Mouse (Mus musculus): ENCODE measurements at regions not wholly inside any gene's neighbourhood (a gene's known extent, or its start where the extent isn't known, plus 50 kb on each side); places are given as distances from the start of the nearest gene placed in this dataset.

DNA sequence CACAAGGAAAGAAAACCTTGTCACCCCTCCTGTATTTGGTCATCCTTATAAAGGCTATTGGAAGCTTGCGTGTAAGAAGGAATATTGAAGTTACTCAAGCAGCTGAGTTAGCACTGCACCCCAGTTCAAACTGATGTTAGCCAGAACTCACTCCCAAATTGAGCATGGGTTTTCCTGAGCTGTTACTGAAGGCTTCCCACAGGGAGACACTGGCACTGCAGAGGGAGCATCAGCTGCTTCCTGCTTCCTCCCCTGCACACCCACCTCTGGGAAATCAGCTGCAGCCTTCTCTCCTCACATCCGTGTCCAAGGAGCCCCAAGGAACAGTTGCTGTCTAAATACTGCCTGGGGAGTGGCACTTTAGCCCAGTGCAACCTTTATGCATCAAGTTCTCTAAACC, 163.2 kb upstream of the 1700066M21Rik start:
- TF ChIP-seq MYOD1 (IDR thresholded peaks at IDR 0.05; ENCODE audit: control insufficient read depth, insufficient read length, low read depth) (no peak), FOSL1 (IDR thresholded peaks at IDR 0.05; ENCODE audit: insufficient read depth, low read length, poor library complexity, severe bottlenecking) (no peak), CTCF (IDR thresholded peaks at IDR 0.05; ENCODE audit: control insufficient read depth, insufficient read depth, insufficient read length) (no peak), USF1 (IDR thresholded peaks at IDR 0.05; ENCODE audit: low read depth) (no peak), MAX (IDR thresholded peaks at IDR 0.05) (no peak), MYOG (IDR thresholded peaks at IDR 0.05; ENCODE audit: control insufficient read depth, extremely low read depth, insufficient read length) (no peak), CEBPB (IDR thresholded peaks at IDR 0.05; ENCODE audit: low read depth) (no peak)
- no peaks in the 10 kb centered on the region for H3K27me3 ChIP-seq (ENCODE audit: control insufficient read depth, insufficient read depth, insufficient read length)
- H3K79me3 ChIP-seq (ENCODE audit: low read depth), result no peaks in the 10 kb centered on the region
- no peak overlapping the region for H3ac ChIP-seq (ENCODE audit: control insufficient read depth, insufficient read length, low read depth)
- H3K4me3 ChIP-seq (ENCODE audit: insufficient read depth, poor library complexity, severe bottlenecking), result no peak overlapping the region
- no peaks in the 10 kb centered on the region for H3K36me3 ChIP-seq (ENCODE audit: control insufficient read depth, insufficient read depth)
- H3K79me2 ChIP-seq (ENCODE audit: control insufficient read depth, insufficient read depth), result no peaks in the 10 kb centered on the region

DNA sequence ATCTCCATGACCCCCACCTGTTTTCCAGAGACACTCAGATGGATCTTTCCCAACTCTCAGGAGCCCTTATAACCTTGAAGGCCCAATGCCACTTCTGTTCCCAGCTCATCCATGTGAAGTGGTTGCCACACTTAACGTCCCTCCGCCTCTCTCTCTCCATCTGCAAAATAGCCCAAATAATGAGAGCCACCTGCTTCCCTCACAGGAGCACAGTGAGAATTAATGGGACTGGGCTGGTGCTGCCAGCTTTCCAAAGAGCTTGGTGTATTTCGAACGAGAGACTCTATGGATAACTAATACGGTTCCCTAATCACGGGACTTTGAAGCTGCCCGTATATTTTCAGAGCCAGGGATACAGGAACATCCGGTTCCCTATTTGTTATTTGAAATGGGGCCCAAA, 159.8 kb upstream of the 1700066M21Rik start:
- Histone ChIP-seq H3K36me3 (ENCODE audit: control insufficient read depth, insufficient read depth) (no peaks in the 10 kb centered on the region), H3K27me3 (ENCODE audit: control insufficient read depth, insufficient read depth, insufficient read length) (no peaks in the 10 kb centered on the region), H3K79me3 (ENCODE audit: low read depth) (no peaks in the 10 kb centered on the region), H3K4me3 (ENCODE audit: insufficient read depth, poor library complexity, severe bottlenecking) (no peak overlapping the region), H3ac (ENCODE audit: control insufficient read depth, insufficient read length, low read depth) (no peak overlapping the region), H3K79me2 (ENCODE audit: control insufficient read depth, insufficient read depth) (no peaks in the 10 kb centered on the region)
- TF ChIP-seq USF1 (IDR thresholded peaks at IDR 0.05; ENCODE audit: low read depth) (no peak), CTCF (IDR thresholded peaks at IDR 0.05; ENCODE audit: control insufficient read depth, insufficient read depth, insufficient read length) (no peak), CEBPB (IDR thresholded peaks at IDR 0.05; ENCODE audit: low read depth) (no peak), MYOD1 (IDR thresholded peaks at IDR 0.05; ENCODE audit: control insufficient read depth, insufficient read length, low read depth) (no peak), MYOG (IDR thresholded peaks at IDR 0.05; ENCODE audit: control insufficient read depth, extremely low read depth, insufficient read length) (no peak), FOSL1 (IDR thresholded peaks at IDR 0.05; ENCODE audit: insufficient read depth, low read length, poor library complexity, severe bottlenecking) (no peak), MAX (IDR thresholded peaks at IDR 0.05) (no peak)

DNA sequence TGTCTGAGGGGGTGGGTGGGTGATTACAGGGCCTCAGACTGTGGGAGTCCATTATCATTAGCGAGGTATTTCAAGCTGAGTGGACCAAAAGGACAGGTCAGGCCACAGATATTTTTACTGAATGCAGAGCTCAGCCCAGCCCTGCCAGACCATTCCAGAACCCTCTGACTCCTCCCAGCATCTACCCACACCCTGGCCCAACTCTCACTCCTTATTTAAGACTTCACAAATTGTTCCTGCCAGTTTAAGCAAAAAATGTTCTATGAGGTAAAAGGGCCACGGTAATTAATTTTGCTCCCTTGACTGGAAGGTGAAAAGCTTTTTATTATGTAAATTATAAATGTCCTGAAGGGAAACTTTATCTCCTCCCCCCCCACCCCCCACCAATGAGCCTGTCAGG, 159.3 kb upstream of the 1700066M21Rik start:
- Histone ChIP-seq H3ac (ENCODE audit: control insufficient read depth, insufficient read length, low read depth) (no peak overlapping the region), H3K4me3 (ENCODE audit: insufficient read depth, poor library complexity, severe bottlenecking) (no peak overlapping the region), H3K36me3 (ENCODE audit: control insufficient read depth, insufficient read depth) (no peaks in the 10 kb centered on the region), H3K79me3 (ENCODE audit: low read depth) (no peaks in the 10 kb centered on the region), H3K79me2 (ENCODE audit: control insufficient read depth, insufficient read depth) (no peaks in the 10 kb centered on the region), H3K27me3 (ENCODE audit: control insufficient read depth, insufficient read depth, insufficient read length) (no peaks in the 10 kb centered on the region)
- TF ChIP-seq MAX (IDR thresholded peaks at IDR 0.05) (no peak), USF1 (IDR thresholded peaks at IDR 0.05; ENCODE audit: low read depth) (no peak), MYOG (IDR thresholded peaks at IDR 0.05; ENCODE audit: control insufficient read depth, extremely low read depth, insufficient read length) (no peak), CEBPB (IDR thresholded peaks at IDR 0.05; ENCODE audit: low read depth) (no peak), MYOD1 (IDR thresholded peaks at IDR 0.05; ENCODE audit: control insufficient read depth, insufficient read length, low read depth) (no peak)

DNA sequence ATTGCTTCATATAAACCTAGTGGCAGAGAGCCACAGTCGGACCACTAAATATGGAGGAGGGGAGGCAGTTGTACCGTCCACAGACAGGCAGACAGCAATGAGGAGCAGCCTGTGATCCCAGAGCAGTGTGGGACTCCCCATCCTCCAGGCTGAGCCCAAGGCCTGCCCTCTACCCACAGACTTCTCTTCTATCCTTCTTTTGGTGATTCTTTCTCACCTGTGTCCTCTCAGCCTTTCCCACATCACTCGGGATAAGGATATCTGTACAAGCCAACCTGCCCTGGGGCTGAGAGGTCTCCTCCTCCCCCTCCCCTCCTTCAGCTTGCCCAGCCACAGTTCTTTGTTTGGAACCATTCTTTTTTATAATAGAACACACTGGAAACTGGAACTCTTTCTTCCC, 158.8 kb upstream of the 1700066M21Rik start:
- no peak overlapping the region for H3ac ChIP-seq (ENCODE audit: control insufficient read depth, insufficient read length, low read depth)
- no peaks in the 10 kb centered on the region for H3K79me2 ChIP-seq (ENCODE audit: control insufficient read depth, insufficient read depth)
- TF ChIP-seq USF1 (IDR thresholded peaks at IDR 0.05; ENCODE audit: low read depth) (no peak), MYOG (IDR thresholded peaks at IDR 0.05; ENCODE audit: control insufficient read depth, extremely low read depth, insufficient read length) (no peak), MAX (IDR thresholded peaks at IDR 0.05) (no peak), CEBPB (IDR thresholded peaks at IDR 0.05; ENCODE audit: low read depth) (no peak), CTCF (IDR thresholded peaks at IDR 0.05; ENCODE audit: control insufficient read depth, insufficient read depth, insufficient read length) (no peak), FOSL1 (IDR thresholded peaks at IDR 0.05; ENCODE audit: insufficient read depth, low read length, poor library complexity, severe bottlenecking) (no peak), MYOD1 (IDR thresholded peaks at IDR 0.05; ENCODE audit: control insufficient read depth, insufficient read length, low read depth) (no peak)
- no peaks in the 10 kb centered on the region for H3K79me3 ChIP-seq (ENCODE audit: low read depth)
- H3K36me3 ChIP-seq (ENCODE audit: control insufficient read depth, insufficient read depth), result no peaks in the 10 kb centered on the region
- H3K4me3 ChIP-seq (ENCODE audit: insufficient read depth, poor library complexity, severe bottlenecking), result no peak overlapping the region
- no peaks in the 10 kb centered on the region for H3K27me3 ChIP-seq (ENCODE audit: control insufficient read depth, insufficient read depth, insufficient read length)

DNA sequence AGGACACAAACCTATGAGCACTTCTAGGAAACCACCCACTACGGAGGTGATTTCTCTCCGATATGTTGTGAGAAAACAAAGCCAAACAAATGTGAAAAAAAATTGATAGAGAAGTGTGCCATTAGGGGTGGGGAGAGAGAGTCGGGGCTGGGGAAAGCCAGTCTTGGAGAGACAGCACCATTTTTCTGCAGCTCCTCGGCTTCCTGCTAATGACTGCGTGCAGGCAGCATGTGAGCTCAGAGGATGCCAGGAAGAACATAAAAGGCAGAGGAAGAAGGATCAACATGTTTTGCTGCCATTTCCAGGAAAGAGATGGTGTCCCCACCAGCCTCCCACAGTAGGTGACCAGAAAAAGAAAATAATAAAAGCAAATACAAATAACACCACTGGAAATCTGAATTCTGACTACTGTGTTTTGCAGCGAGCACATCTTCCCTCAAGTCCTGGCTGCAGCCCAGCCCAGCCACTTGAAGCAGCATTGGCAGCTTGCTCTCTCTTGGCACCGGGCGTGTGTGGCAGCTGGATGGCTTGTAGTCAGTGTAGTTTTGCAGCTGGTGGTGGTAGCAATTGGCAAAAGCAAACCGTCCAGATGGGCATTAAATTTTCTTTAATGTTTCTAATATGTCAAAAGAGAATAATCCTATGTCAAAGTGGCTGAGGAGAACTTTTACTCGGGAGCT, 152.9 kb upstream of the 1700066M21Rik start:
- no peak overlapping the region for H3ac ChIP-seq (ENCODE audit: control insufficient read depth, insufficient read length, low read depth)
- H3K36me3 ChIP-seq (ENCODE audit: control insufficient read depth, insufficient read depth), result no peaks in the 10 kb centered on the region
- no peak overlapping the region for H3K4me3 ChIP-seq (ENCODE audit: insufficient read depth, poor library complexity, severe bottlenecking)
- no peak for TF ChIP-seq MYOG (IDR thresholded peaks at IDR 0.05; ENCODE audit: control insufficient read depth, extremely low read depth, insufficient read length)
- TF ChIP-seq MAX (IDR thresholded peaks at IDR 0.05), result no peak
- no peak for TF ChIP-seq USF1 (IDR thresholded peaks at IDR 0.05; ENCODE audit: low read depth)
- TF ChIP-seq CTCF (IDR thresholded peaks at IDR 0.05; ENCODE audit: control insufficient read depth, insufficient read depth, insufficient read length), result no peak
- no peak for TF ChIP-seq MYOD1 (IDR thresholded peaks at IDR 0.05; ENCODE audit: control insufficient read depth, insufficient read length, low read depth)
- no peak for TF ChIP-seq CEBPB (IDR thresholded peaks at IDR 0.05; ENCODE audit: low read depth)
- no peak for TF ChIP-seq FOSL1 (IDR thresholded peaks at IDR 0.05; ENCODE audit: insufficient read depth, low read length, poor library complexity, severe bottlenecking)
- no peaks in the 10 kb centered on the region for H3K79me2 ChIP-seq (ENCODE audit: control insufficient read depth, insufficient read depth)
- H3K79me3 ChIP-seq (ENCODE audit: low read depth), result no peaks in the 10 kb centered on the region
- H3K27me3 ChIP-seq (ENCODE audit: control insufficient read depth, insufficient read depth, insufficient read length), result no peaks in the 10 kb centered on the region
